8 mouse cellular contexts compared by ENCODE assay signal in the genomic region with DNA sequence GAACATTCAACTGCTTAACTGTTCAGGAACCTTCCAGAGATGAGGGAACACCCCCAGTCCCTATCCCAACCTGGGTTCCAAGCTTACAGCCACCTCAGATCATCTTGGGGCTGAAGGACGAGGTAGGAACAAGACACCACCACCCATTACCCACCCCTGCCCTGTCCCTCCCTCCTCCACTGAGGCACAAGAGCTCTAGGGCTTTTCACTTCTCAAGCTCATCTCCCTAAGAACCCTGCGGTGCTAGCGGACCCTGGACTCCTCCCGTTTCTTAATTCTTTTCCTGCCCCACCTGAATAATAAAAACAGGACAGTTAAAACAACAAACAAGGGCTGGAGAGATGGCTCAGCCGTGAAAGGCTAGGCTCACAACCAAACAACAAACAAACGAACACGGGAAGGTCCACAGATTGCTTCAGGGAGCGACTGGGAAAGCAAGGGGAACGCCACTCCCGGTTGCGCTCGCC. TPM values are rescaled to one million over a fixed set of nuclear protein-coding genes. Genes with fewer than 3 reads are reported as not detected.
DNase-seq lines count a peak whose midpoint lies in the region; ATAC-seq and TF ChIP-seq lines count a peak whose summit lies in the region.

No protein-coding gene starts in this region.

- H3K9me3 ChIP-seq in limb, embryonic 15.5 days = no peaks in the 10 kb centered on the region
- H3K9me3 ChIP-seq in neural tube, embryonic 13.5 days = no peaks in the 10 kb centered on the region

- peak; percentile 1 for ATAC-seq in activated CD4-positive, CD25-positive, alpha-beta regulatory T cell, adult 4 months
- ATAC-seq in limb, embryonic 15.5 days (ENCODE audit: insufficient number of reproducible peaks, low FRiP score, low TSS enrichment, low read depth) = no peak
- ATAC-seq in neural tube, embryonic 13.5 days (ENCODE audit: low read depth) = no peak

- WGBS in limb, embryonic 15.5 days = 4% methylated on average over 12 of the region's 12 CpGs
- 2% methylated on average over 12 of the region's 12 CpGs for WGBS in neural tube, embryonic 13.5 days

- peak overlapping the region; percentile 77 for H3K4me2 ChIP-seq in limb, embryonic 15.5 days
- H3K4me2 ChIP-seq in neural tube, embryonic 13.5 days = peak overlapping the region; percentile 93

- no peak for DNase-seq in layer of hippocampus, adult 2 months (ENCODE audit: low spot score in 2 of 2)
- DNase-seq in layer of hippocampus, postnatal 36 days = no peak
- peak; percentile 39 for DNase-seq in heart, adult 8-10 months (ENCODE audit: low spot score)
- DNase-seq in right cerebral cortex, postnatal 10 days (ENCODE audit: low spot score in 2 of 2) = no peak
- no peak for DNase-seq in frontal cortex, postnatal 25 days (ENCODE audit: low spot score in 2 of 2)

- no peak for TF ChIP-seq CTCF in layer of hippocampus, adult 2 months (conservative IDR thresholded peaks at IDR 0.05)

- H3K27me3 ChIP-seq in limb, embryonic 15.5 days = peaks cover 15% of the 10 kb centered on the region
- peaks cover 41% of the 10 kb centered on the region for H3K27me3 ChIP-seq in neural tube, embryonic 13.5 days

- no peaks in the 10 kb centered on the region for H3K36me3 ChIP-seq in limb, embryonic 15.5 days
- no peaks in the 10 kb centered on the region for H3K36me3 ChIP-seq in neural tube, embryonic 13.5 days

- peaks cover 10% of the 10 kb centered on the region; the same call in 1 of the 2 replicates for H3K4me1 ChIP-seq in limb, embryonic 15.5 days
- peaks cover 15% of the 10 kb centered on the region for H3K4me1 ChIP-seq in neural tube, embryonic 13.5 days (replicated peaks)

- H3K9ac ChIP-seq in limb, embryonic 15.5 days = peak overlapping the region; percentile 58
- peak overlapping the region; percentile 67 for H3K9ac ChIP-seq in neural tube, embryonic 13.5 days

- H3K27ac ChIP-seq in layer of hippocampus, adult 2 months = peak overlapping the region; percentile 68
- H3K27ac ChIP-seq in limb, embryonic 15.5 days = no peak overlapping the region
- no peak overlapping the region for H3K27ac ChIP-seq in neural tube, embryonic 13.5 days (replicated peaks)

- peak overlapping the region; percentile 77 for H3K4me3 ChIP-seq in layer of hippocampus, adult 2 months
- H3K4me3 ChIP-seq in limb, embryonic 15.5 days = peak overlapping the region; percentile 57
- peak overlapping the region; percentile 53 for H3K4me3 ChIP-seq in neural tube, embryonic 13.5 days

RNA-seq across cellular contexts. Expression of a gene that starts 0.7 kb away (rescaled TPM):
- total RNA-seq in layer of hippocampus, adult 2 months (2021) = 1 to 10 TPM; 1.2 to 1.4 TPM
- 1 to 10 TPM; 1.3 to 1.9 TPM for total RNA-seq in layer of hippocampus, postnatal 36 days (2021)
- polyA plus RNA-seq in activated CD4-positive, CD25-positive, alpha-beta regulatory T cell, adult 4 months (2017; shearing (Covaris generic)) = 10 to 100 TPM; 38.7 to 42.6 TPM
- total RNA-seq in heart, adult 8-10 months (2022) = 10 to 100 TPM in 2 of 4 experiments, 1 to 10 TPM in 2; 8.3 to 12.5 (median 10.3) TPM
- 0.98 and 1.2 TPM in 2 replicates for polyA plus RNA-seq in limb, embryonic 15.5 days (2015; fragmentation: Nextera tagmentation; extraction: Ambion mirVana)
- 0.38 and 0.44 TPM in 2 replicates for polyA plus RNA-seq in neural tube, embryonic 13.5 days (2015; fragmentation: Nextera tagmentation; extraction: Ambion mirVana)
